Mouse (Mus musculus): Measurements from ENCODE around the gene Chmp6.

Chmp6 gene

DNA sequence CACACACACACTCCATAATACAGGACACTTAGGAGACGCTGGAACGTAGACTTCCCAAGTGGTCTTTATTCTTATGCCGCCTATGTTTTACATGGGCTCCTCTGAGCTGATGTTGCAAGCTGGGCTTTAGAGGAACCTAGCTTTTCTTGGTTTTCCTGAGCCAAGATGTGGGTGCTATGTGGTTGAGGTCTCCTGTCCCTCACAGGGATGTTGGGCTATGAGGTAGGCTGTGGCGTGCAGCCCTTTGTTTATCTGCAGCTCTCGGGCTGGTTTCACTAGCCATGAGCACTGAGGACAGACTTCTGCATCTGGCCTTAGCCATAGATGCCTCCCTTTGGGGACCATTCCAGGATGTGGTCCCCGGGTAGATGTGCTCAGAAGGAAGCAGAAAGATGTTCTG, 47.4 kb downstream of the Chmp6 start:
- DNase-seq (ENCODE audit: low read depth), result no peak

DNA sequence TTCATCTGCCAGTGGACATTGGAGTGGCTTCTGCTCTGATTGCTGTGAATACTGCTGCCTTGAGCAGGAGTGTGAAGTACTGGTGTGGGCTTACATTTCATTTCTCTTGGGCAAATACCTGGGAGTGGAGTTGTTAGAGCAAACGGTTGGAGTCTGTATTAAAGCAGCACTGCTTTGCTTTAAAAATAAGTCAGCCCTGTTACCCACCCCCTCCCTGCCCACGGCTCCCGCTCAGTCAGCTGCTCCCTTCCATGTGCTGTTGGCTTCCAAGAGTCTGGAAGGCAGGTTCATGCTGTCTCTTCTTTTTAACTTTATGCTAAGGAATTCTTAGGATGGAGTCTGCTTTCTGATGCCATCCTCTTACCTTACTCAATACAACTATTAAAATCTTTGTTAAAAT, 48.3 kb downstream of the Chmp6 start:
- no peak for DNase-seq (ENCODE audit: low read depth)

DNA sequence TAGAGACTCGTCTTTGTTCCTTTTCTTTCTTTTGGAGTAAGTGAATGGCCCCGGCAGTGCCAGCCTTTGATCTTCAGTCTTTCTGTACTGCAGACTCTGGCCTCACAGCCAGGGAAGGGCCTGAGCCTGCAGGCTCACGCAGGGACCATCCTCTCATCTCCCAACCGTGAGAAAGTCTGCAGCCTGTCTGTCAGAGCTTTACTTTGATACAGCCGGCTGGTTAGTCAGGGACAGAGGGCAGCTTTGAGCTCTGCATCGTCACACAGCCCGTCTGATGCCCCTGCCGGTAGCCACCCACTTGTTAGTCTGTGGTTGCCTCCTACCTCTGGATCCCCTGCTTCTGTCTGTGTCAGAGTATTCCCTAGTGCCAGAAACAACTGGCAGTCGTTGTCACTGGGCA, 51.8 kb downstream of the Chmp6 start:
- DNase-seq (ENCODE audit: low read depth), result no peak

DNA sequence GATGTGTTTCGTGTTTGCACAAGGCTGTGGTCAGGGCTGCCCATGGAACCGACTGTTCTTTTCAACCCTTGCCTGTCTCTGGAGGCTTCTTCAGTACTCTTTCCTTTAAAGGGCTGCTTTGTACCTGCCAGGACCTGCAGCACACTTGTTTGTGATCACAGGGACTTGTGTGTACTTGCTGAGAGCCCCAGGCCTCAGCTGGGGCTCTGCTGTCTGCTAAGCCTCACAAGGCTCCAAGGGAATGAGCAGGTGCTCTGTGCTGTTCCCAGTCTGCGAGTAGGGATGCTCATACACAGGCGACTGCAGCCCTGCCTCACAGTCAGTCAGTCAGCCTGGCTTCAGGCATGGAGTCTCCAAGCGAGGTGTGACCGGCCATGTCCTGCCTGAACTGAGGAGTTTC, 53.1 kb downstream of the Chmp6 start:
- no peak for DNase-seq (ENCODE audit: low read depth)

DNA sequence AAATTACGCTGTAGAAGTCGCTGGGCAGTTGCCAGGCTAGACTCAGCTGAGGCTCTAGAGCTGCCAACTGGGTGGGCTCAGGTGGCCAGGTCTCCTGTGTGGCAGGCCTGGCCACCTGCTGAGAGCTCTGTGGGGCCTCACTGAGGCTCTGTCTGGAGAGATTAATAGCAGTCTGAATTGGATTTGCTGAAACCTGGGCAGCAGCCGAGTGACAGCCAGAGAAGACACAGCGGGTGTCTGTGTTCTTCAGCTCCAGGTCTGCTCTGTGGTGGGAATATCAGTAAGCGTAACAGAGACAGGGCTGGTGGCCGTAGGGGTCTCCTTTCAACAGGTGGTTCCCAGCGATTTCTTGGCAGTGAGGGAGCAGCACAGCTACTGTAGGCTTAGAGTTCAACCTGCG, 54.2 kb downstream of the Chmp6 start:
- DNase-seq (ENCODE audit: low read depth), result no peak

DNA sequence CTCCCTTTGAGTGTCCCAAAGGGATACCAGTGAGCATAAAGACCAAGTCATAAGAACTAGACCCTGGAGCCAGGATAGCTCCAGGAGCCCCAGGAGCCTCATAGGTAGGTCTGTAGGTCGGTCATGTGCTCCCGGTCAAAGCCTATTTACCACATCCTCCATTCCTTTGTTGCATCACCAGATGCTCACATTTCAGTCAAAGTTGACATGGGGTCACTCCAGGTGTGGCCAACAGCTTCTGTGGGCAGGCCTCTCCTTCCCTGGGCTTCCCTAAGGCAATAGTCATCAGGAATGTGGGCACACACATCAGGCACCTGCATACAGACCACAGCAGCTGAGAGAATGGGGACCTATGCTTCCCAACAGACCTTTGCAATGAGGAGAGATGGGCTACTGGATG, 54.7 kb downstream of the Chmp6 start:
- DNase-seq (ENCODE audit: low read depth), result no peak

Data from c-Kit-positive CD71-negative TER-119-negative erythroid progenitor cells, embryonic 14.5 days (primary cell).